Mouse (Mus musculus) olfactory bulb, adult 2 months (tissue): ENCODE measurements around the gene Zfhx3. TPM values are rescaled to one million over a fixed set of nuclear protein-coding genes. Genes with fewer than 3 reads are reported as not detected.

Source experiments
- H3K27ac ChIP-seq: fragments of 200-500 bp; 2 replicates; pipeline ENCODE4 v1.5.1; 2012; ENCODE audit warnings: low read depth, low read length; ENCODE audit not compliant: insufficient read depth
- H3K4me1 ChIP-seq: fragments of 200-500 bp; 2 replicates; pipeline ENCODE4 v1.6.1; 2012; ENCODE audit warnings: low read length; ENCODE audit not compliant: control insufficient read depth, insufficient read depth
- H3K4me3 ChIP-seq: fragments of 200-500 bp; 2 replicates; pipeline ENCODE4 v1.5.1; 2012; ENCODE audit warnings: mild to moderate bottlenecking, low read depth, low read length, moderate library complexity; ENCODE audit not compliant: insufficient read depth
- CTCF ChIP-seq: fragments of 200-500 bp; IDR thresholded peaks from 2 replicates; pipeline ENCODE4 v1.5.1; 2012; ENCODE audit warnings: low read depth, mild to moderate bottlenecking, low read length, moderate library complexity; ENCODE audit not compliant: insufficient read depth
- POLR2A ChIP-seq: fragments of 200-500 bp; IDR thresholded peaks from 2 replicates; pipeline ENCODE4 v1.6.1; 2012; ENCODE audit warnings: mild to moderate bottlenecking, low read depth, low read length, moderate library complexity; ENCODE audit not compliant: insufficient read depth
- WGBS: fragments of 180-500 bp; shearing (Covaris S2); methylation state at CpG from one replicate; pipeline ENCODE4 v1.1.7; 2018; 5-methylcytosine and 5-hydroxymethylcytosine counted together
- polyA plus RNA-seq: library from polyadenylated mRNA; stranded (reverse); fragments of >200 nt; gene quantifications from 2 replicates; pipeline ENCODE4 v1.2.4, GENCODE M21; 2012; ENCODE audit warnings: low replicate concordance; ENCODE audit not compliant: missing spikeins, insufficient read depth, insufficient read length

Gene Zfhx3
- polyA plus RNA-seq, 1 experiment = not detected

DNA sequence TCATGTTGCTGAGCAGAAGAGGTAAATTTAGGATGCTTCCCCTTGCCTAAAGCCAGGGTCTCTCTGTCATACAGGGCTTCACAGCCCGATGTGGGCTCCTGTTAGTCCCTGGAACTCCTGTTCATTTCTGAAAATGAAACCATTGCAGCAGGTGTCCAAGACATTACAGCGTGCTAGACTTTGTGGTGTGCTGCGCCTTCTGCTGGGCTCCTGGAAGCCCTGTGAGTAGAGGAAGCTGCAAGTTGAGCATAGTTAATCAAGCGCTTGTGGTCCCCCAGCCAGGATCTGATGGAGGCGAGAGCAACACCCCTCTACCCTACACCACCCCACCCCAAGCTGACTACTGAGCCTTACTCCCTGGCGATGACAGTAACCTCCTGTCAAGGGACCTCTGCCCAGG lies 980.7 kb downstream of the Zfhx3 start:
- Histone ChIP-seq H3K27ac (no peak overlapping the region), H3K4me3 (no peak overlapping the region), H3K4me1 (no peaks in the 10 kb centered on the region)
- WGBS = 95% methylated on average over 6 of the region's 6 CpGs
- TF ChIP-seq POLR2A (no peak), CTCF (no peak)

DNA sequence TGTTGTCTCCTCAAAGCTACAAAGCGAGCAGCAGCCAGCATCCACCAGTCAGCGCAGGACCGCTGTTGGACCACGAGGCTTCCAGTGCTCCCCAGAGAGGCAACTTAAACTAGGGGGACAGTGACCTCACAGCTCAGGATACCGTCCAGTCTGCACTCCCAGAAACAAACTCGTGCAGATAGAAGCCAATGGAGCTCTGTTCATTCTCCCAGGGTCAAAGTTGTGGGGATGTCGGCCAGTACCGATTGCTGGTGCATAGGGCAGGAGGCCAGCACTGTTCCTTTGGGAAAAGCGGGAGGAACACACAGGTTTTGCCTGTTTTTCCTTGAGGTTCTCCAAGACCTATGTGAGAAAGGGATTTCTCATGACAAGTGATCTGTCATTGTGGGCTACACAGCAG lies 982.1 kb downstream of the Zfhx3 start:
- Histone ChIP-seq H3K4me1 (no peaks in the 10 kb centered on the region), H3K27ac (no peak overlapping the region), H3K4me3 (no peak overlapping the region)
- TF ChIP-seq CTCF (no peak), POLR2A (no peak)
- 92% methylated on average over 9 of the region's 9 CpGs for WGBS

DNA sequence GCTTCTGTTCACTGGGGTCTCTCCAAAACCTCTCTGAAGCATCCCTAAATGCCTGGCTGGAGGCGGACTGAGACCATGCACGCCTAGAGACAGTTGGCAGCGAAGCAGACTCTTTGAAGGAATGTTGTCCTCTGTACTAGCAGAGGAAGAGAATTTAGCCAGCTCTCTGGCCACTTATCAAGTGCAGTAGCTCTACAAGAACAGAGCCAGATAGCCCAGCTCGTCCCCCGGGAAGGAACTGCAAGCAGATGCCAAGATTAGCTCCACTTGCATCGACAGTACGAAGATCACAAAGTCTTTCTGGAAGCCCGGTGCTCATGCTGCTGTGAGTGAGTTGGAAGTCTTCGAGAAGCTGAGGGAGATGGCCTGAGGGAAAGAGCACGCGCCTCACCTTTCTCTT lies 983.7 kb downstream of the Zfhx3 start:
- 66% methylated on average over 11 of the region's 11 CpGs for WGBS
- H3K4me1 ChIP-seq = 0 out of 2 replicates have a peak, but pooled peaks cover 2% of the 10 kb centered on the region
- H3K4me3 ChIP-seq = no peak overlapping the region
- no peak overlapping the region for H3K27ac ChIP-seq
- TF ChIP-seq POLR2A (no peak), CTCF (no peak)

DNA sequence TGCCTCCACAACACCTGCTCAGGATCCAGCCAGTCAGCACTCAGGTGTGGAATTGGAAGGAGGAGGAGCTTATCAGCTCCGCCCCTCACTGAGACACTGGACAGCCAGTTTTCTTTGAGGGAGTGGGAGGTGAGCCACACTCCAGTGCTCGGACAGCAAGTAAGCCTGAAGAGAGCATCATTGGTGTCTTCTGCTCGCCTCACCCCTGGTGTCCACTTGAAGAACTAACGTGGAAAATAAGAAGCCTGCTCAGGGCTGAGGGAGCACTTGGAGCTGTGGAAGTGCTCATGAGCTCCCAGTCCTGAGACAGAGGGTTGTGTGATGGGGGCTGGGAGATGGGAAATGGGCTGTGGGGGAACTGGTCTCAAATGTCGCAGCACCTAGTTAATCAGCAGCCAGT lies 988.2 kb downstream of the Zfhx3 start:
- H3K27ac ChIP-seq = no peak overlapping the region
- no peak overlapping the region for H3K4me3 ChIP-seq
- WGBS = 91% methylated on average over 5 of the region's 5 CpGs
- peaks cover 5% of the 10 kb centered on the region; the same call in 1 of the 2 replicates for H3K4me1 ChIP-seq
- no peak for TF ChIP-seq CTCF
- TF ChIP-seq POLR2A = no peak

DNA sequence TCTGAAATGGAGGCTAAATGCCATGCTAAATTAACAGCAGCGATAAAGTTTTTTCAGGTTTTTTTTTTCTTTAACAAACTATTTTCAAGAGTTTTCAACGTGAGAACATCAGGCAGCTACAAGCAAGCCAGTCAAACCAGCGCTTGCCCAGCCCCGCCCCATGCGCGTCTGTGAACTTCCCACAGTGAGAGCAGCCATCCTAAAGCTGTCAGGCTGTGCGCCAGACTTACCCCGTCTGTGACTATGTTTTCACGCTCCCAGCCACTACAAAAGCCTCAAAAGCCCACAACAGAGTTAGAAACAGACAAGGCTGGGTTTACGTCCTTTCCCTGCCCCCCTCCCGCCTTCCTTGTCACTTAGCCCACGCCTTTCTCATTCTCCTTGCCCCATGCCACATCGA lies 989.4 kb downstream of the Zfhx3 start:
- no peak overlapping the region for H3K27ac ChIP-seq
- H3K4me3 ChIP-seq = no peak overlapping the region
- H3K4me1 ChIP-seq = peaks cover 7% of the 10 kb centered on the region; the same call in 1 of the 2 replicates
- TF ChIP-seq CTCF = no peak
- no peak for TF ChIP-seq POLR2A
- 23% methylated on average over 13 of the region's 13 CpGs for WGBS

DNA sequence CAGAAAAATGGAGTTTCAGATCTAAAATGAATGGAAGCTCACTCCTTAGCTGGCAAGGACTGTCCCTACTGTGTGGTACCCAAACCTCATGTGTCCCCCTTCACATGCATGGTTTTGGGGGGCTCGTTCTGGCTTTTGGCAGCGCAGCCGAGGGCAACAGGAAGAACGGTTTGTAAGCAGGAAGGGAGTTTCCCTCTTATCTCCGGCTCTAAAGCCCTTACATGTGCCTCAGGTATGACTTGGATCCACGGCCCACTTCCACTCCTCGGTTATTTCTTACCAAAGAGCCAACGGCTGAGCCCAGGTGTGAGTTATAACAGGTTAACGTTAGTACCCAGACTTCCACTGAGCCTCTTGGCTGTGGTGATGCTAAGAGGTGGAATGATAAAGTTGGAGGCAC lies 990.3 kb downstream of the Zfhx3 start:
- H3K27ac ChIP-seq = no peak overlapping the region
- no peak for TF ChIP-seq POLR2A
- no peak for TF ChIP-seq CTCF
- peaks cover 7% of the 10 kb centered on the region; the same call in 1 of the 2 replicates for H3K4me1 ChIP-seq
- 89% methylated on average over 9 of the region's 9 CpGs for WGBS
- no peak overlapping the region for H3K4me3 ChIP-seq

DNA sequence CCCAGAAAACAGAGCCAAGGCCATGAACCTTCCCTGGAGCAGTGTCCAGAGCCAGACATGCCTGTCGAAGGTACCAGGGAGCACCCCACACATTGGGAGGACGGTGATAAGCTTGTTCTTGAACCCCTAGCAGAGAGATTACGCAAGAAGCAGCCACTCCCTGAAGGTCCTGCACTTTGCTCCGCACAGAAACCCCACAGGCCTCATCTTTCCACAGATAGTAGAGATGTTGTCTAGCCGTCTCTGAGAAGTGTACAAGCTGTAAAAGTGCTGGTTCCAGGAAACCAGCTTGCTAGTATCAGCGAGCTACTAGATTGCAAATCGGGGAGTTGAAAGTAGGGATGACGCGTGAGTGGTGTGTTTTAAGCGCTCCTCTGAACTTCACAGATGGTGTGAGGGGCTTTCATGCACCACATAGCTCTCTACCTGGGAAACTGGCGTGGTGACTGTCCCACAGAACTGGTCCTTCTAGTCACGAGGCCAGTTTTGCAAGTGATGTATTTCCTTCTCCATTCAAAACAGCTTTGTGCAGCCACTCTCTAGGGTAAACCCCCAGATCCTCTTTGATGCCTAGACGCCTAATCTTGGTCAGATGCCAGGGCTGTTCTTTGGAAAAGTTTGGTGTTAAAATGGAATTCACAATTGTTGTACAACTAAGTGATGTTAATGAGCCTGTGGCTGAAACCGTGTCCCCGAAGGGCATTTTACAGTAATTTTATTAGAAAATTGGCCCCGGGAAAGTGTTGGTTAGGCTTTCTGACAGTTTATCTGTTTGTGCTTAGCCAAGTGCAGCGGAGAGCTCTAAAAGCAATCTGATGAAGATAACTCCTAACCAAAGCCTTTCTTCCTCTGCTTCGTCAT lies 993.6 kb downstream of the Zfhx3 start:
- Histone ChIP-seq H3K4me3 (no peak overlapping the region), H3K4me1 (peaks cover 5% of the 10 kb centered on the region; the same call in 1 of the 2 replicates), H3K27ac (no peak overlapping the region)
- TF ChIP-seq POLR2A (no peak), CTCF (no peak)
- 72% methylated on average over 18 of the region's 18 CpGs for WGBS

DNA sequence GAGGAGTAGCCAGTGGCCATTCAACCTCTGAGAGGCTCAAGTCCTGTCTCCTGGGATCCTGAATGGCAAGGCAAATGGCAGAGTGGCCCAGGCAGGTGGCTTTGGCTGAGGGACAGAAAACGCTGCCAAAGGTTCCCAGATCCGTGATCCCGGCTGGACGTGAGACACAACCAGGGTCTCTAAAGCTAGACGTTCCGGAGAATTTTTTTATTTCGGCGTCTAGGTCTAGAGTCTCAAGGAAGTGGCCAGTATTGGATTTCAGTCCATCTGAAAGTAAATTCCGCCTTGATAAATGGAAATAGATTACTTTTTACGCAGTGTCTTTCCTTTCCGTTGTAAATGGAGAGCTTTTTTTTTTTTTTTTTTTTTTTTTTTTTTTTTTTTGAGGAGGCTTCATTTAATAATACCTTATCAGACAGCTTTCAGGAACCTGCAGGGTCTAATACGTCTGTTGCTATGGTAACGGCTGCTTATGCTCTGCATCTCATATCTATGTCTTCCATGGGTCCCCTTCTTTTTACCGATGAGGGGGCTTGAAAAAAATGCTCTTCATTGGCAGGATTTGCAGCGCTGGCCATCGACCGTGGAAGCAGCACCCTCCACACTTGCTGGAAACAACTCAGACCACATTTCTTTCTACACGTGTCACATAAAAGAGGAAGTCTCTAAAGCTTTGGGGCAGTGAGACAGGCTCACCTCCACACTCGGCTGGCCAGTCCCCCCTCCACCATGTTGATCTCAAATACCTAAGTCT lies 994.4 kb downstream of the Zfhx3 start:
- TF ChIP-seq POLR2A (no peak), CTCF (no peak)
- H3K4me1 ChIP-seq = peaks cover 4% of the 10 kb centered on the region; the same call in 1 of the 2 replicates
- no peak overlapping the region for H3K27ac ChIP-seq
- 45% methylated on average over 19 of the region's 19 CpGs for WGBS
- no peak overlapping the region for H3K4me3 ChIP-seq
